Mouse (Mus musculus) liver, embryonic 15.5 days (tissue): Measurements from ENCODE around the gene Man1b1. TPM values are rescaled to one million over a fixed set of nuclear protein-coding genes. Genes with fewer than 3 reads are reported as not detected.

Source experiments
- ATAC-seq: fragments of 200-750 bp; cut with Nextera tagmentation; 2 replicates; pipeline ENCODE4 v1.8.0; 2017; ENCODE audit warnings: moderate number of reproducible peaks, mild to moderate bottlenecking, moderate library complexity; ENCODE audit not compliant: insufficient read depth
- H3K27ac ChIP-seq: fragments of 300-500 bp; sonication (generic); replicated peaks from 2 replicates; pipeline ENCODE4 v1.5.1; 2015; ENCODE audit warnings: mild to moderate bottlenecking, inconsistent platforms
- H3K27me3 ChIP-seq: fragments of 300-500 bp; sonication (generic); 2 replicates; pipeline ENCODE4 v1.6.1; 2015; ENCODE audit warnings: mild to moderate bottlenecking, inconsistent platforms
- H3K36me3 ChIP-seq: fragments of 300-500 bp; sonication (generic); replicated peaks from 2 replicates; pipeline ENCODE4 v1.6.1; 2015; ENCODE audit warnings: moderate library complexity, mild to moderate bottlenecking, inconsistent platforms
- H3K4me1 ChIP-seq: fragments of 300-500 bp; sonication (generic); replicated peaks from 2 replicates; pipeline ENCODE4 v1.6.1; 2015; ENCODE audit warnings: inconsistent platforms
- H3K4me2 ChIP-seq: fragments of 300-500 bp; sonication (generic); 2 replicates; pipeline ENCODE4 v1.6.1; 2015; ENCODE audit warnings: moderate library complexity, mild to moderate bottlenecking, inconsistent platforms
- H3K4me3 ChIP-seq: fragments of 300-500 bp; sonication (generic); replicated peaks from 2 replicates; pipeline ENCODE4 v1.5.1; 2015; ENCODE audit warnings: mild to moderate bottlenecking, inconsistent platforms
- H3K9ac ChIP-seq: fragments of 300-500 bp; sonication (generic); 2 replicates; pipeline ENCODE4 v1.6.1; 2015; ENCODE audit warnings: moderate library complexity, mild to moderate bottlenecking, inconsistent platforms
- H3K9me3 ChIP-seq: fragments of 300-500 bp; sonication (generic); replicated peaks from 2 replicates; pipeline ENCODE4 v1.6.1; 2016; ENCODE audit warnings: inconsistent platforms
- WGBS: fragments of 180-500 bp; shearing (Covaris S2); methylation state at CpG from one replicate; pipeline ENCODE4 v1.1.7; 2015; ENCODE audit warnings: mixed read lengths; ENCODE audit not compliant: insufficient replicate concordance; 5-methylcytosine and 5-hydroxymethylcytosine counted together
- polyA plus RNA-seq: library from polyadenylated mRNA; unstranded; fragments of >200 nt; fragmentation: Nextera tagmentation; extraction: Ambion mirVana; gene quantifications from 2 replicates; pipeline ENCODE4 v1.2.1, GENCODE M21; 2015

Man1b1 gene
- polyA plus RNA-seq, 1 experiment from 2014 or later: 15.9 TPM

DNA sequence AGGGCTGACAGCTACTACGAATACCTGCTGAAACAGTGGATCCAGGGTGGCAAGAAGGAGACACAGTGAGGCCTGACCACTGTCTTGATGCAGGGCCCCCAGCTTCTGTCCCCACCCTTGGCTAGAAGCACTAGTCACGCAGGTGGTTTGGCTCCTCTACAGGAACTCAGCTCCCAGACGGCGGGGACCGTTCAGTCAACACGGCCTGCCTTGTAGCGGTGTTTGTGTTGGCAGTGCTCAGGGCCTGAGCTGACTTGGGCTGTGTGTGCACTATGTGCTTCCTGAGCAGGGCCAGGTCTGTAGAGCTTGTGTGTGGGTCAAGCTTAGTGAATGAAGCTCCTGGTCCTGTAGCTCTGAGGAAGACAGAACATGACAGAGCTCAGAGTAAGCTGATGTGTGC, 16.0 kb downstream of the Man1b1 start:
- Histone ChIP-seq H3K4me1 (no peaks in the 10 kb centered on the region), H3K9me3 (no peaks in the 10 kb centered on the region), H3K9ac (no peak overlapping the region), H3K4me2 (no peak overlapping the region), H3K27ac (no peak overlapping the region), H3K4me3 (no peak overlapping the region), H3K27me3 (no peaks in the 10 kb centered on the region), H3K36me3 (peaks cover 97% of the 10 kb centered on the region)
- 87% methylated on average over 7 of the region's 7 CpGs for WGBS
- ATAC-seq: no peak

GRCm38 (mm10) chr2:25349499-25349898, 17.4 kb downstream of the Man1b1 start:
- no peaks in the 10 kb centered on the region for H3K9me3 ChIP-seq
- no peak overlapping the region for H3K27ac ChIP-seq
- WGBS: 80% methylated on average over 4 of the region's 4 CpGs
- no peaks in the 10 kb centered on the region for H3K27me3 ChIP-seq
- no peak overlapping the region for H3K9ac ChIP-seq
- H3K4me1 ChIP-seq: no peaks in the 10 kb centered on the region
- peaks cover 83% of the 10 kb centered on the region for H3K36me3 ChIP-seq
- H3K4me2 ChIP-seq: no peak overlapping the region
- no peak for ATAC-seq
- no peak overlapping the region for H3K4me3 ChIP-seq

- ATAC-seq: no peak
- no peak overlapping the region for H3K4me2 ChIP-seq
- H3K9me3 ChIP-seq: no peaks in the 10 kb centered on the region
- 84% methylated on average over 3 of the region's 3 CpGs for WGBS
- no peak overlapping the region for H3K27ac ChIP-seq
- peaks cover 11% of the 10 kb centered on the region for H3K4me1 ChIP-seq
- H3K36me3 ChIP-seq: peaks cover 71% of the 10 kb centered on the region
- no peak overlapping the region for H3K4me3 ChIP-seq
- H3K27me3 ChIP-seq: no peaks in the 10 kb centered on the region
- H3K9ac ChIP-seq: no peak overlapping the region
Measured at GRCm38 (mm10) chr2:25350701-25351100, 18.6 kb downstream of the Man1b1 start.

GRCm38 (mm10) chr2:25354211-25354610, 22.1 kb downstream of the Man1b1 start:
- peaks cover 24% of the 10 kb centered on the region for H3K4me1 ChIP-seq
- H3K9ac ChIP-seq: no peak overlapping the region
- no peak for ATAC-seq
- no peaks in the 10 kb centered on the region for H3K9me3 ChIP-seq
- H3K4me3 ChIP-seq: no peak overlapping the region
- H3K27ac ChIP-seq: no peak overlapping the region
- 73% methylated on average over 6 of the region's 6 CpGs for WGBS
- H3K27me3 ChIP-seq: no peaks in the 10 kb centered on the region
- peaks cover 38% of the 10 kb centered on the region for H3K36me3 ChIP-seq
- no peak overlapping the region for H3K4me2 ChIP-seq

GRCm38 (mm10) chr2:25355419-25356066, 23.4 kb downstream of the Man1b1 start:
- 0 out of 2 replicates have a peak, but pooled peaks have one; percentile 14 for ATAC-seq
- 34% methylated on average over 18 of the region's 18 CpGs for WGBS
- Histone ChIP-seq H3K4me3 (peak overlapping the region; percentile 60), H3K9ac (peak overlapping the region; percentile 36), H3K27ac (no peak overlapping the region), H3K4me2 (peak overlapping the region; percentile 82), H3K9me3 (no peaks in the 10 kb centered on the region), H3K36me3 (peaks cover 24% of the 10 kb centered on the region), H3K27me3 (no peaks in the 10 kb centered on the region), H3K4me1 (peaks cover 24% of the 10 kb centered on the region)

GRCm38 (mm10) chr2:25356208-25357079, 24.3 kb downstream of the Man1b1 start, which contains the start of gene Dpp7:
TSS of gene Dpp7 (minus strand) at chr2:25356359.
- Histone ChIP-seq H3K27me3 (no peaks in the 10 kb centered on the region), H3K4me1 (peaks cover 24% of the 10 kb centered on the region), H3K4me2 (peak within 1 kb of the TSS; percentile 82), H3K9me3 (no peaks in the 10 kb centered on the region), H3K36me3 (peaks cover 15% of the 10 kb centered on the region), H3K9ac (peak within 1 kb of the TSS; percentile 36), H3K27ac (0 out of 2 replicates have a peak within 1 kb of the TSS, but pooled peaks have one; percentile 8), H3K4me3 (peak within 1 kb of the TSS; percentile 60)
- ATAC-seq: peak; percentile 70
- 5% methylated on average over 13 of the region's 13 CpGs for WGBS

DNA sequence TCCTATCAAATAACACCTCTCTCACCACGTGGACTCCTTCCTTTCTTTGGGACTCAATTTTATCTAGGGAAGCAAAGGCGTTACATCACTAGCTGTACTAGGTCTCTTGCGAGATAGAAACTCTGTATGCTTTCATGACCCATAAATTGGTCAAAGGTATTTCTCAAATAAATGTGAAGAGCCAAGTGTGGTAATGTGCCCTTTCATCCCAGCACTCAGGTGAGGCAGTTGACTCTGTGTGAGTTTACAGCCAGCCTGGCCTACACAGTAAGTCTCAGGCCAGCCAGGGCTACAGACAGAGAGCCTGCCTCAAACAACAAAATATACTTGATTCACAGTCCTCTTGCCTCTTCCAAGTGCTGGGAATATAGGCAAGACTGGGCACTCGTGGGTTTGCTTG, 27.7 kb downstream of the Man1b1 start:
- Histone ChIP-seq H3K27ac (no peak overlapping the region), H3K4me3 (no peak overlapping the region), H3K4me1 (peaks cover 36% of the 10 kb centered on the region), H3K4me2 (no peak overlapping the region), H3K27me3 (peaks cover 11% of the 10 kb centered on the region), H3K9ac (no peak overlapping the region), H3K36me3 (no peaks in the 10 kb centered on the region), H3K9me3 (no peaks in the 10 kb centered on the region)
- WGBS: 50% methylated on average over 4 of the region's 4 CpGs
- no peak for ATAC-seq

DNA sequence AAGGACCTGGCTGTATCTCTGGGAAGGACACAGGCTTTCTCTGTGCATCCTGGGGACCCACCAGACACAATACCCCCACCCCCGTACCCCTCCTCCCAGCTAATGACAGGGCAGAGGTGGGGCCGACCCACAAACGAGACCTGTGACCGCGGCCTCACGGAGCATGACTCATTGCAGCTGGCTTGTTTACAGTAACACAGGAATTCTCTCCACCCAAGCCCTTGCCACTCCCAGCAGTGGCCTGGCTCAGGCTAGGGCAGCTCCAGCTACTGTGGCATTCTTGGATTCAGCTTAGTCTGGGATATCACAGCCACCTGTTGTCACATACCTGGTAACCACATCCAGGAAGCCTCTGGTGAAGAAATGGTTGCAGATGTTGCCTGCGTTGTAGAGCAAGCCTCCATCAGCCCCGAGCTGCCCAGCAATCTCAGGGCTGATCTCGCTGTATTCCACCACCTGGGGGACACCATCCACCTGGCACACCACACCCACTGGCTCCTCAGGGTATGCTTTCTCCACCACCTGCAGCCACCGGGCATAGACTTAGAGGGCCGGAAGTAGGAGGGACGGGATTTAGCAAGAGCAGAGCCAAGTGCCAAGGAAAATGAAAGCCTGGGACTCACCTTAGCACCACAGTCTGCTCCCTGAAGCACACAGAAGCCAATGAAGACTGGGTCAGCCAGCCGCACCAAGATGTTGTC, 31.5 kb downstream of the Man1b1 start:
- Histone ChIP-seq H3K9ac (no peak overlapping the region), H3K27ac (no peak overlapping the region), H3K36me3 (no peaks in the 10 kb centered on the region), H3K4me1 (peaks cover 24% of the 10 kb centered on the region), H3K4me3 (no peak overlapping the region), H3K4me2 (no peak overlapping the region), H3K9me3 (no peaks in the 10 kb centered on the region), H3K27me3 (peaks cover 24% of the 10 kb centered on the region)
- 64% methylated on average over 13 of the region's 13 CpGs for WGBS
- no peak for ATAC-seq

DNA sequence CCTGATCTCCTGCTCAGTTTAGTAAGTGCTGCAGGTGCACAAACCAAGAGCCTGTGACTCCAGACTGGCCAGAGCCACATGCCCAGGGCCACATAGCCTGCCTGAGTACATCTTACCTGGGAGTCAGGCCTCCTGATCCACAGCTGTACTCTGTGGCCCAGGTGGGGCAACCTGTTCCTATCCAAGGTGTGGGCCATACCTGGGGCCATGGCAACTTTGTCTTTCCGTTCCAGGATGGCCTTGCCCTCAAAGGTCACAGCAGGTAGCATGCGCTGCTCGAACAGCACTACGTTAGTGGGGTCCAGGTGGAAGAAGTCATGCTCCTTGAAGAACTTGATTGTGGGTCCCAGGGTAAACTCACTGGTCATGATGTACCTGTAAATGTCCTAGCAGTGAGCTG, 32.2 kb downstream of the Man1b1 start:
- Histone ChIP-seq H3K4me3 (peak overlapping the region; percentile 66), H3K4me2 (peak overlapping the region; percentile 91), H3K27ac (no peak overlapping the region), H3K4me1 (peaks cover 27% of the 10 kb centered on the region), H3K9ac (no peak overlapping the region; the same call in 1 of the 2 replicates), H3K36me3 (no peaks in the 10 kb centered on the region), H3K27me3 (peaks cover 24% of the 10 kb centered on the region), H3K9me3 (no peaks in the 10 kb centered on the region)
- ATAC-seq: no peak
- 85% methylated on average over 4 of the region's 4 CpGs for WGBS

GRCm38 (mm10) chr2:25364761-25365090, 32.6 kb downstream of the Man1b1 start:
- Histone ChIP-seq H3K36me3 (no peaks in the 10 kb centered on the region), H3K27ac (no peak overlapping the region), H3K4me2 (peak overlapping the region; percentile 91), H3K9me3 (no peaks in the 10 kb centered on the region), H3K4me3 (peak overlapping the region; percentile 66), H3K4me1 (peaks cover 31% of the 10 kb centered on the region), H3K27me3 (peaks cover 24% of the 10 kb centered on the region), H3K9ac (peak overlapping the region; percentile 53)
- 27% methylated on average over 9 of the region's 9 CpGs for WGBS
- no peak for ATAC-seq
